Mouse (Mus musculus): Measurements from ENCODE around the gene Galr3.

GRCm38 (mm10) chr15:79038331-79038730 is 3.4 kb upstream of the Galr3 start:
- TF ChIP-seq CTCF (IDR thresholded peaks at IDR 0.05; ENCODE audit: low read depth, low read length) (no peak), POLR2A (IDR thresholded peaks at IDR 0.05; ENCODE audit: borderline replicate concordance, low read depth, low read length) (no peak)

Data from bone marrow macrophage, adult 2 months (primary cell).